Mouse (Mus musculus) CH12.LX (cell line): ENCODE results near the gene Trim29. TPM values are rescaled to one million over a fixed set of nuclear protein-coding genes. Genes with fewer than 3 reads are reported as not detected.

Source experiments
- DNase-seq: peaks from one replicate; pipeline ENCODE4 v3.0.0-alpha.2; 2013; ENCODE audit errors: extremely low read depth
- H3K27ac ChIP-seq: 2 replicates; pipeline ENCODE4 v1.5.1; 2012; ENCODE audit warnings: low read depth, mild to moderate bottlenecking, control low read depth, moderate library complexity; ENCODE audit not compliant: insufficient read depth
- H3K27me3 ChIP-seq: replicated peaks from 2 replicates; pipeline ENCODE3; 2012; ENCODE audit warnings: inconsistent platforms
- H3K36me3 ChIP-seq, 2 experiments: replicated peaks in 1 of 2; 2 replicates each; pipeline versions ENCODE3 to v1.6.1; 2012; ENCODE audit warnings: inconsistent platforms in 1 of 2, low read length in 1 of 2, mild to moderate bottlenecking in 1 of 2, mixed read lengths in 1 of 2, moderate library complexity in 1 of 2; ENCODE audit not compliant: control insufficient read depth in 1 of 2, insufficient read depth in 1 of 2
- H3K4me1 ChIP-seq, 2 experiments: 2 replicates each; pipeline ENCODE4 v1.6.1; 2012; ENCODE audit warnings: inconsistent platforms in 1 of 2, moderate library complexity in 1 of 2; ENCODE audit not compliant: insufficient read depth in 2 of 2, control insufficient read depth in 1 of 2
- H3K4me2 ChIP-seq: 2 replicates; pipeline ENCODE4 v1.6.1; 2012; ENCODE audit warnings: low read depth, mild to moderate bottlenecking, control low read depth; ENCODE audit not compliant: poor library complexity, insufficient read depth, severe bottlenecking
- H3K4me3 ChIP-seq, 3 experiments: fragments of 150-350 bp in 1 of 3; sonication (generic) in 1 of 3; replicated peaks in 1 of 3; 2 replicates each; pipeline versions ENCODE3 to v1.5.1; 2011 to 2012; ENCODE audit warnings: low read depth in 2 of 3, low read length in 2 of 3, mild to moderate bottlenecking in 2 of 3, moderate library complexity in 2 of 3, control low read depth in 1 of 3, improper control_type of control experiment in 1 of 3, inconsistent platforms in 1 of 3, mixed read lengths in 1 of 3; ENCODE audit not compliant: poor library complexity in 1 of 3
- H3K79me2 ChIP-seq: replicated peaks from 2 replicates; pipeline ENCODE4 v1.6.1; 2012; ENCODE audit warnings: mild to moderate bottlenecking, moderate library complexity; ENCODE audit not compliant: control insufficient read depth, poor library complexity, insufficient read depth, severe bottlenecking; ENCODE audit errors: extremely low read depth
- H3K9ac ChIP-seq: 2 replicates; pipeline ENCODE4 v1.6.1; 2012; ENCODE audit warnings: low read depth, mild to moderate bottlenecking, control low read depth, moderate library complexity; ENCODE audit not compliant: insufficient read depth
- H3K9me3 ChIP-seq: replicated peaks from 2 replicates; pipeline ENCODE3; 2012; ENCODE audit warnings: low read length, inconsistent platforms, mixed read lengths
- CTCF ChIP-seq, 2 experiments: IDR thresholded peaks in 1 of 2; conservative IDR thresholded peaks in 1 of 2; 2 replicates each; pipeline ENCODE4 v1.5.1; 2011 to 2012; ENCODE audit warnings: low read depth in 2 of 2, low read length in 2 of 2, improper control_type of control experiment in 1 of 2, inconsistent platforms in 1 of 2, mild to moderate bottlenecking in 1 of 2, moderate library complexity in 1 of 2
- E2F4 ChIP-seq: IDR thresholded peaks from 2 replicates; pipeline ENCODE4 v1.6.1; 2011; ENCODE audit warnings: low read depth, low read length, improper control_type of control experiment; ENCODE audit not compliant: insufficient replicate concordance
- ELF1 ChIP-seq: IDR thresholded peaks from 2 replicates; pipeline ENCODE4 v1.6.1; 2014; ENCODE audit warnings: low read depth, mild to moderate bottlenecking, inconsistent platforms, low read length, improper control_type of control experiment
- GABPA ChIP-seq: IDR thresholded peaks from 2 replicates; pipeline ENCODE4 v1.6.1; 2012; ENCODE audit warnings: low read depth, low read length, improper control_type of control experiment, inconsistent platforms; ENCODE audit not compliant: insufficient replicate concordance
- HCFC1 ChIP-seq: IDR thresholded peaks from 2 replicates; pipeline ENCODE4 v1.6.1; 2012; ENCODE audit warnings: low read depth, mild to moderate bottlenecking, inconsistent platforms, low read length, improper control_type of control experiment
- IRF4 ChIP-seq: IDR thresholded peaks from 2 replicates; pipeline ENCODE4 v1.6.1; 2014; ENCODE audit warnings: low read depth, mild to moderate bottlenecking, inconsistent platforms, low read length, improper control_type of control experiment
- JUN ChIP-seq: IDR thresholded peaks from 2 replicates; pipeline ENCODE4 v1.6.1; 2011; ENCODE audit warnings: low read depth, mild to moderate bottlenecking, low read length, improper control_type of control experiment, moderate library complexity; ENCODE audit not compliant: insufficient read depth
- KAT2A ChIP-seq: IDR thresholded peaks from 2 replicates; pipeline ENCODE4 v1.6.1; 2012; ENCODE audit warnings: low read length, improper control_type of control experiment, inconsistent platforms; ENCODE audit not compliant: insufficient replicate concordance
- MAX ChIP-seq: IDR thresholded peaks from 2 replicates; pipeline ENCODE4 v1.6.1; 2011; ENCODE audit warnings: low read length, improper control_type of control experiment
- MEF2A ChIP-seq: IDR thresholded peaks from 2 replicates; pipeline ENCODE4 v1.6.1; 2014; ENCODE audit warnings: low read depth, mild to moderate bottlenecking, inconsistent platforms, low read length, improper control_type of control experiment, borderline replicate concordance
- MXI1 ChIP-seq: IDR thresholded peaks from 2 replicates; pipeline ENCODE4 v1.6.1; 2011; ENCODE audit warnings: mild to moderate bottlenecking, low read depth, low read length, improper control_type of control experiment
- MYC ChIP-seq: IDR thresholded peaks from 2 replicates; pipeline ENCODE4 v1.6.1; 2011; ENCODE audit warnings: low read depth, mild to moderate bottlenecking, improper control_type of control experiment, low read length
- NRF1 ChIP-seq: IDR thresholded peaks from 2 replicates; pipeline ENCODE4 v1.6.1; 2014; ENCODE audit warnings: low read depth, mild to moderate bottlenecking, inconsistent platforms, low read length, improper control_type of control experiment, moderate library complexity
- PAX5 ChIP-seq: IDR thresholded peaks from 2 replicates; pipeline ENCODE4 v1.6.1; 2012; ENCODE audit warnings: low read length, inconsistent platforms, mixed read lengths
- RCOR1 ChIP-seq: conservative IDR thresholded peaks from 2 replicates; pipeline ENCODE4 v1.6.1; 2012; ENCODE audit warnings: low read depth, mild to moderate bottlenecking, inconsistent platforms, low read length, improper control_type of control experiment
- SMC3 ChIP-seq: IDR thresholded peaks from 2 replicates; pipeline ENCODE4 v1.6.1; 2011; ENCODE audit warnings: low read depth, low read length, improper control_type of control experiment
- USF1 ChIP-seq: IDR thresholded peaks from 2 replicates; pipeline ENCODE4 v1.6.1; 2014; ENCODE audit warnings: low read depth, mild to moderate bottlenecking, inconsistent platforms, low read length, improper control_type of control experiment
- ZC3H11A ChIP-seq: IDR thresholded peaks from 2 replicates; pipeline ENCODE4 v1.6.1; 2012; ENCODE audit warnings: low read depth, mild to moderate bottlenecking, inconsistent platforms, low read length, improper control_type of control experiment
- ZKSCAN1 ChIP-seq: IDR thresholded peaks from 2 replicates; pipeline ENCODE4 v1.6.1; 2012; ENCODE audit warnings: low read depth, inconsistent platforms, low read length, improper control_type of control experiment, borderline replicate concordance
- dilution Hi-C: fragments of 300-500 bp; cut with MboI; formaldehyde crosslinking; loops from 2 replicates; pipeline ENCODE4 v1.14.3; 2020; ENCODE audit warnings: low sequenced_read_pairs; ENCODE audit not compliant: extremely low pct_unique_long_range_greater_than_20kb, extremely low pct_ligation_motif_present
- in situ Hi-C: fragments of 300-500 bp; cut with MboI; formaldehyde crosslinking; loops from 3 replicates; pipeline ENCODE4 v1.14.3; 2019; ENCODE audit warnings: low sequenced_read_pairs, low pct_ligation_motif_present, low pct_unique_long_range_greater_than_20kb, mixed read lengths
- polyA plus RNA-seq: library from polyadenylated mRNA; unstranded; fragments of >175 nt; gene quantifications from 2 replicates; pipeline ENCODE4 v1.2.1, GENCODE M21; 2012; ENCODE audit warnings: low read depth; ENCODE audit not compliant: insufficient read length
- total RNA-seq, 2 experiments: library from RNA; depleted of rRNA; stranded (reverse); fragments of 300-350 nt in 1 of 2; fragments of >200 nt in 1 of 2; gene quantifications; 2 replicates each; pipeline ENCODE4 v1.2.3; 2012 to 2014

The Trim29 gene
- total and polyA plus RNA-seq, 3 experiments = 0.13 to 0.21 (median 0.17) TPM

DNA sequence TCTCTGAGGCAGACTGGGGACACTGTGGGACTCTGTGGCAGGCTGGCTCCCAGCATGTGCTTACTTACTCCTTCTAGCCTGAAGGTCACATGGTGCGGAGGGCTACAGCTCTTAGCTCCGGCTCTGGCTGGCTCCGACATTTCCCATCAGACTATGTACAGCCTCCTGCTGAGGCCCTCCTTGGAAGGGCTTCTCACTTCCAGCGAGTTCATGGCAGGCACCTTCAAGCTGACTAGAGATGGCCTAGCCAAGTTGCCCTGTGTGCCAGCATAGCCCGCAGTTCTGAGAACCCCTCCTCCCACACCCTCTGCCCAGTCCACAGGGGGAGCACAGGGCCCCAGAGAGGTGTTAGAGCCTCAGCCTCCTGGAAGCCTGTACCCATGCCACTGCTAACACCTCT, 19.8 kb downstream of the Trim29 start:
- dilution Hi-C loops (no loop called here), in situ Hi-C loops (loop anchor here (25.0 kb wide), 2 partner anchors 407 to 507 kb away; partner anchors contain the start of gene Nectin1)
- Histone ChIP-seq H3K4me1 (peaks cover 0 to 25% of the 10 kb centered on the region in 2 experiments; a peak in 2 of 4 replicates), H3K9me3 (no peaks in the 10 kb centered on the region), H3K36me3 (no peaks in the 10 kb centered on the region), H3K79me2 (no peaks in the 10 kb centered on the region), H3K27me3 (peaks cover 22% of the 10 kb centered on the region), H3K4me2 (no peak overlapping the region), H3K4me3 (no peak overlapping the region), H3K9ac (no peak overlapping the region), H3K27ac (no peak overlapping the region)
- TF ChIP-seq SMC3 (no peak), HCFC1 (no peak), ZKSCAN1 (no peak), MYC (no peak)
- DNase-seq = no peak

DNA sequence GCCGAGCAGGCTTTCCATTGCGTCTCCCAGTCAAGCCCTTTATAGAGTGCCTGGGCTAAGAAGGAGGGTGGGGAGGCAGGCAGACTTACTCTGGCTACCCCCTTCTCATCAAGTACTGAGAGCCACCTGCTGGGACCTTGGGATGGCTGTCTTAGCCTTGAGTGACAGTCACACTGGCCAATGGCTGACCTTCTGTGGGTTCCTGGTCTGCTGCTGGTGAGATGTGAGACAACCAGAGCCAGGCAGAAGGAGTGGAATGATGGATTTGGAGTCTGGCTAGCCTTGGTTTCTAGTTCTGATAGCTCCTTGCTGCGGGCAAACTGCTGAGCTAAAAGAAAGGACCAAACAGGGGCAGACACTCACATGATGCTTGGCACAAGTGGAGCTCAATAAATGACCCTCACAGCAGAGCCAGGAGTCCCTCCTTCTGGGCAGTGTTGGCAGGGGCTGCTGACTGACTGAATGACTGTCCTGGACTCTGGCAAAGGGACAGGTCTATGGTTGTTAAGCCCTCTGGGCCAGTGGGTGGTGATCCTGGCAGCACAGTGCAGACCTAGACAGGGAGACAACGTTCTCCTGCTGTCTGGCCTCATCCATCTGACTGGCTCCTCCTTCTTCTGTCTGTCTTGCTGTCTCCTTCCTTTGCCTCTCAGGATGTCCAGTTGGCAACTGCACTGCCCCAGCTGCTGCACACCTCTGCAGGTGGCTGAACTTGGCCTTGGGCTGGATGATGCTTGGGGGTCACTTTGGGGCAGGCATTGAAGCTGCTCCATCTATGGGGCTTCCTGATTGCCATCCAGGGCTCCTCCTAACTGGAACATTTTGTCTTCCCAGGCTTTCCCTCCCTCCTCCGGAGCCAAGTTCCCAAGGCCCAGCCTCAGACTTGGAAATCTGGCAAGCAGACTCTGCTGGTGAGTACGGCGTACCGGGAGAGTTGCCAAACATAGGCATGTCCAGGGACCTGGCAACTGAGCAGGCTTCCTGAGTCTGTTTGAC, 21.1 kb downstream of the Trim29 start:
- H3K9me3 ChIP-seq = no peaks in the 10 kb centered on the region
- H3K27me3 ChIP-seq = peaks cover 29% of the 10 kb centered on the region
- H3K4me1 ChIP-seq = peaks cover 0 to 11% of the 10 kb centered on the region in 2 experiments; a peak in 2 of 4 replicates
- H3K36me3 ChIP-seq = no peaks in the 10 kb centered on the region
- no peaks in the 10 kb centered on the region for H3K79me2 ChIP-seq
- TF ChIP-seq RCOR1 (no peak), PAX5 (no peak), HCFC1 (no peak), IRF4 (no peak), MEF2A (no peak), MXI1 (no peak)
- no peak overlapping the region for H3K9ac ChIP-seq
- no peak overlapping the region for H3K4me3 ChIP-seq
- dilution Hi-C loops (no loop called here), in situ Hi-C loops (loop anchor here (25.0 kb wide), 2 partner anchors 406 to 506 kb away; partner anchors contain the start of gene Nectin1)
- DNase-seq = no peak
- H3K27ac ChIP-seq = no peak overlapping the region
- H3K4me2 ChIP-seq = no peak overlapping the region

DNA sequence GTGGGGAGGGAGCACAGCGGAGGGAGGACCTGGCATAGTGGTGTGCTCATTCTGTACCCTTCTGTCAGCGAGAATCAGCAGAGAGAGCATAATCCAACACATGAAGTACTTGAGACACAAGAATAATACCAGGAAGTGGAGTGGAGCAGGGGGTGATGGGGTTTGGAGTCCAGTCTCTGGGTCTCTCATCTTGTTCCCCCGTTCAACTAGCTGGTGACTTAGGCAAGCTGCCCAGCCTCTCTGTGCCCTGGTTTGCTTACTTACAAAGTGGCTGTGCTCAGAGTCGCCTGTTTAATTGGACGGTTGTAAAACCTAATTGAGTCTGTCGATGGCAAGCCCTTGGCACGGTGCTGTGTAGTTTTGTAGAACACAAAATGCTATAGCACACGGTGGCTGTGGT, 23.8 kb downstream of the Trim29 start:
- TF ChIP-seq ELF1 (no peak), IRF4 (no peak), USF1 (no peak), SMC3 (no peak), CTCF (conservative IDR thresholded peaks at IDR 0.05 in 1 of 2, IDR thresholded peaks at IDR 0.05 in 1 of 2; ENCODE audit: low read depth in 2 of 2, low read length in 2 of 2) (no peak), MAX (no peak), ZKSCAN1 (no peak), RCOR1 (no peak), MXI1 (no peak), KAT2A (no peak), ZC3H11A (no peak), PAX5 (no peak), GABPA (no peak), E2F4 (no peak), NRF1 (no peak), JUN (no peak), MYC (no peak)
- TF ChIP-seq, all 38 proteins: peak for 0
- no peaks in the 10 kb centered on the region for H3K4me1 ChIP-seq
- in situ Hi-C loops (loop anchor here (25.0 kb wide), 2 partner anchors 403 to 503 kb away; partner anchors contain the start of gene Nectin1), dilution Hi-C loops (no loop called here)
- peaks cover 43% of the 10 kb centered on the region for H3K27me3 ChIP-seq
- H3K79me2 ChIP-seq = no peaks in the 10 kb centered on the region
- no peak overlapping the region for H3K27ac ChIP-seq
- H3K4me3 ChIP-seq = no peak overlapping the region
- no peak overlapping the region for H3K9ac ChIP-seq
- no peaks in the 10 kb centered on the region for H3K9me3 ChIP-seq
- no peak overlapping the region for H3K4me2 ChIP-seq
- no peaks in the 10 kb centered on the region for H3K36me3 ChIP-seq
- no peak for DNase-seq
